Mouse (Mus musculus) kidney, postnatal 4 days (tissue): ENCODE measurements at regions not wholly inside any gene's neighbourhood (a gene's known extent, or its start where the extent isn't known, plus 50 kb on each side); places are given as distances from the start of the nearest gene placed in this dataset.

Source experiments
- DNase-seq, 2 experiments: peaks; one replicate each; pipeline ENCODE4 v3.0.0; 2021; ENCODE audit warnings: mixed read lengths in 2 of 2

DNA sequence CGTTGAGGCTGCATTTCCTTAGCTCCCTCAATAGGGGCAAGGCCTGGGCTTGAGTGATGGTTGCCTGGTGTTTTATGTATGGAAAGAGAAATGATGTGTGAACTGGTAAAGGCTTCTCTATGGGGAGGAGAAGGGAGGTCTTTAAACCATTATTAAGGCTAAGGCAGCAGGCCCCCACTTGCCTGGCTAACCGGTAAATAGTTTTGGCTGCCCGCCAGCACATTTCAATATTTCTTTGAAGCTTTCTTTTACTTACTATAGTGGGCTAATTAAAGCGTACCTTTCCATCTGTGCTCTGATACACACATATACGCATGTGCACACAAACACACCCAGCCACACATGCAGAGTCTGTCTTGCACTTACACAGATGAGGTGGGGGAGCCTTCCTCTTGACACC, 123.9 kb upstream of the Slc35b3 start:
- DNase-seq: peak in 1 of 2 experiments; percentile 17

DNA sequence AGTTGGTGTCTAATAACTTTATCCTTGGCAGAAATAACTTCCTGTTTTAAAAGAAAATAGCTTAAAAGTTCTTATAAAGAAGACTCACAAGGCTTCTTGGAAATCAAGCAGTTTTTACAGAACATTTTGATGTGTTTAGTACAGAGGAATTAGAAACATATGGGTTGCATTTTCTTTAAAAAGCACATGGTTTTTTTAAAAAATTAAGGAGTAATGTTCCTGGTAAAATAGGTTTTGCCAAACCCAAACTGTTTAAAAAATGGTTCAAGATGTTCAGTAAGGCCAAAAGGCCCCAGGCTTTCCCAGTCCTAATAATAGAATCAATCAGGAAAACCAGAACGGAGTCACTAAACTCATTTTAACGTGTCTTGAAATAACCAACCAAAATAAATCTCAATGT, 113.5 kb upstream of the Slc35b3 start:
- no peak for DNase-seq

DNA sequence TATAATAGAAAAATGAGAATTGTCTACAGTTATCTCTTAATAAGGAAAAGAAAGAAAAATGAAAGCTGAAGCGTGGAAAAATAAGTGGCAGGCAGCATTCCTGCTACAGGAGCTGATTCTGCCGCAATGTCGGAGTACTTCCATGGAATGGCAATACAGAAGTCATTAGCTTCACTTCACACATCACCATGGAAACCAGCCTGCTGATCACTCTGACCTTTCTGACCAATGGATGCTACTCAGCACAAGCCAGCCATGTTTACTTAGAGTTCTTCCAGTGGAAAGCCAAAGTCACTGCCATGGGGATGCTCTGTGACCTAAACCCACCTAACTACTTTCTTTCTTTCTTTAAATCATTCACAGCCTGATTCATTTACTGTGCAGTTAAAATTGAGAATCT, 71.6 kb upstream of the Slc35b3 start:
- no peak for DNase-seq

DNA sequence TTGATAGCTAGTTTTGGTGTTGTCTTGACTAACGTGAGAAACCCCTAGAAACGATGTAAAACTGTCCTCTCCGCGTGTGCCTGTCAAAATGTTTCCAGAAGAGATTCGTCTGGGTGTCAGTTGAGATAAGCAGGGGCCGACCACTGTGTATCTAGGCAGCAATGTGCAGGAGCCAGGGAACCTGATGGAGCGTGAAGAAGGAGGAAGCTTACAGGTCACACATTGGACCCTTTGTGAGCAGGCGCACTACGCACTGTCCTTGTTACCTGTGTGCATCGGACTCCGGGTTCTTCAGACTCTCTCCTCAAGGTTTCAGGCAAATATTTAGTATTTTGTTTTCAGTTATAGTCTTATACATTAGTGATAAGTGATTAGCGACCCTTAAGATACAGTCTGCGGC, 59.5 kb upstream of the Slc35b3 start:
- DNase-seq: peak; percentile 6 to 16

DNA sequence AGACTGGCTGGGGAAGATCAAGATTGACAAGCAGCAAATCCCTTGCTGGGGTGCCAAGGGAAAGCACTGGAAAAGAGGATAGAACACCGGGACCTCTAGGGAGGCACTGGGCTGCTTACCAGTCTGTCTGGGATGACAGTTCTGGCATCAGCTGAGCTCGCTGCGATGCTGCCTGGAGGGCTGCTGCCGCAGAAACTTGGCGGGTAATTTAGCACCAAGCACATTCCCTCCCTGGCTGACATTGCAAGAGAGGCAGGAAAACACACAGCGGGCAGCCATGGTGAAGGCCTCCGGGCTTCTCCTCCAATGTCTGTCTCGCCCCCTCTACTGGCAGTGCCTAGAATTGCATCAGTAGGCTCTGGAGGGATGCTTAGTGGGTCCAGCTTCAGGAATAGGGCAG, 51.0 kb upstream of the Slc35b3 start:
- DNase-seq: peak; percentile 82 to 86
